Mouse (Mus musculus) megakaryocyte progenitor cell, adult 5-6 weeks (primary cell): Measurements from ENCODE around the gene Tcap. TPM values are rescaled to one million over a fixed set of nuclear protein-coding genes. Genes with fewer than 3 reads are reported as not detected.

Experiments
- ATAC-seq: replicated peaks from 2 replicates; pipeline ENCODE4 v1.8.0; 2016; ENCODE audit warnings: mild to moderate bottlenecking, moderate TSS enrichment, inconsistent platforms; ENCODE audit not compliant: poor library complexity
- total RNA-seq, 2 experiments: library from RNA; stranded (forward) in 1 of 2; stranded (reverse) in 1 of 2; fragments of 157-497, 149-512 nt in 1 of 2; fragments of 200-1000 nt in 1 of 2; gene quantifications; 2 replicates each; pipeline versions ENCODE4 v1.2.3 to v1.2.4; 2015 to 2017

Gene Tcap
- total RNA-seq (2015) (not detected in 2 replicates), total RNA-seq (2017) (not detected in 2 replicates)

DNA sequence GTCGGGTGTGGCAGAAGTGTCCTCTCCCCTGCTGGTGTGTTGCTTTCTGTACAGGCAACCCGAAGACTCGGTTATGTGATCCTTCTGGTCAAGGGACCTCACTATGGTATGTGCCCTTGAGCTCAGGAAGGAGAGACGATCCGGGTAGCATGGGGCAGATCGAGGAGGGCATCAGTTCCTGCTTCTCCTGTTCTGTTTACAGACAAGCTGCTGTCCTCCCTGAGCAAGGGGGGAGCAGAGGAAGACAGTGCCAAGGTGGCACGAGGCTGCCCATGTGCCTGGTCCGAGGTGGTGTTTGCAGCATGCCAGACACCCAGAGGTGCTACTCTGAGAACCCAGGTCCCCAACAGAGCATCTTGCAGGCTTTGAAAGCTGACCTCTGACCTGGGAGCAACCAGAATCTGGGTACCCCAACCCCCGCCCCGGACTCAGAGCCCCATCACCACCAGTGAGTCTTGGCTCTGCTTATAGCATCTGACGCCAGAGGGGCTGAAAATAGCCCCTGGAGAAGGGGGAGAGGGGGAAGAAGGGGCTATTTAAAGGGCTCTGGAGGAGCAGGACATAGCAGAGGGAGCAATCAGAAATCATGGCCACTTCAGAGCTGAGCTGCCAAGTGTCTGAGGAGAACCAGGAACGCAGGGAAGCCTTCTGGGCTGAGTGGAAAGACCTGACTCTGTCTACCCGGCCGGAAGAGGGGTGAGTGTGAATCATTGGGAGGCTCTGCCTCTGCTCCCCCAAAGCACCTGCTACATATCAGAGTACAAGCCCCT lies at the start of gene Tcap:
Tcap (plus strand) TSS at position 551 of the 770 bp plus-strand sequence.
- ATAC-seq, result no peak

DNA sequence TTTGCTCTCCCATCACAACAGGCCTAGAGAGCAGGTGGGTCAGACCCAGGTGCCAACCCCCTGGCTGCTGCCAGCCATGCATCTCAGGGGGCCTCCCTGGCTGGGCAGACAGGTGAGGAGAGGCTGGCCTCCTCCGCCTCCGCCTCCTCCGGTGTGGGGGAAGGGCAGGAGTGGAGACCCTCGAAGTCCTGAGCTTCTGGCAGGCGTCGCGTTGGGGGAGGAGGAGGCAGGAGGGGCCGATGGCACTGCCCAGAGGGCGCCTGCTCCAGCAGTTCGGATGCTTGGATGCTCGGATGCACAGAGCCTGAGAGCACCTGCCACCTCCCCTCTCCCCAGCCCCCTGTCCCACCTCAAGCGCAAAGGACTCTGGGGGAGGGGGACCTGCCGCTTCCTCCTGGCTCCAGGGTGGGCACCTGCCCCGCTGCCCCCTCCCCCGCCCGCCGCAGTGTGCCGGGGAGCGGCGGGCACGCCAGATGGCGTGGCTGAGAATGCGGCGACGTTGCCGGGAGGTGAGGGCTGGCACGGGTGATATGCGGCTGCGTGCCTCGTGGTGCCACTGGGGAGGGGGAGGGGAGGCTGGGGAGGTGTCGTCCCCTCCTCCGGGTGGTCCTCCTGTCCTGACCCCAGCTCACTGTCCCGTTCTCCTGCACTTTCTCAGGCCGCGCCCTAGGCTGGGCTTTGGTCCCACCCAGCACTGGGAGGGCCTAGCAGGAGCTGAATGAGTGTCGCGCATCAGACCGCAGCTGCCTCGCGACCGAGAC lies 49.5 kb upstream of the Tcap start:
- no peak for ATAC-seq

DNA sequence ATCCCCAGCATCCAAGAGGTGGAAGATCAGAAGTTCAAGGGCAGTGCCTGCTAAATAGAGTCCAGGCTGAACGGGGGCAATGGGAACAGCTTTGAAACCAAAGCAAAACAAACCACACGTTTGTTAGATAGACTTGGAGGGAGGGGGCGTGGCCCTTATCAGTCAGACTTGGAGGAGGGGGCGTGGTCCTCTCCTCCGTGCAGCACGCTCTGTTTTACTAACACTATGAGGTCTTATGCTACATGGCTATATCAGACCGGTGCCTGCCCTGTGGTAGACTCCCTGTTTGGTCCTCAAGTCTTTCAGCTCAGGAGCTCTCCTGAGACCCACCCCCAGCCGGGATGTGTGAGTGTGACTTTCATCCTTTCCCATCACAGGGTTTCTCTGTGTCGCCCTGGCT lies 48.4 kb upstream of the Tcap start:
- peak; percentile 62 for ATAC-seq

DNA sequence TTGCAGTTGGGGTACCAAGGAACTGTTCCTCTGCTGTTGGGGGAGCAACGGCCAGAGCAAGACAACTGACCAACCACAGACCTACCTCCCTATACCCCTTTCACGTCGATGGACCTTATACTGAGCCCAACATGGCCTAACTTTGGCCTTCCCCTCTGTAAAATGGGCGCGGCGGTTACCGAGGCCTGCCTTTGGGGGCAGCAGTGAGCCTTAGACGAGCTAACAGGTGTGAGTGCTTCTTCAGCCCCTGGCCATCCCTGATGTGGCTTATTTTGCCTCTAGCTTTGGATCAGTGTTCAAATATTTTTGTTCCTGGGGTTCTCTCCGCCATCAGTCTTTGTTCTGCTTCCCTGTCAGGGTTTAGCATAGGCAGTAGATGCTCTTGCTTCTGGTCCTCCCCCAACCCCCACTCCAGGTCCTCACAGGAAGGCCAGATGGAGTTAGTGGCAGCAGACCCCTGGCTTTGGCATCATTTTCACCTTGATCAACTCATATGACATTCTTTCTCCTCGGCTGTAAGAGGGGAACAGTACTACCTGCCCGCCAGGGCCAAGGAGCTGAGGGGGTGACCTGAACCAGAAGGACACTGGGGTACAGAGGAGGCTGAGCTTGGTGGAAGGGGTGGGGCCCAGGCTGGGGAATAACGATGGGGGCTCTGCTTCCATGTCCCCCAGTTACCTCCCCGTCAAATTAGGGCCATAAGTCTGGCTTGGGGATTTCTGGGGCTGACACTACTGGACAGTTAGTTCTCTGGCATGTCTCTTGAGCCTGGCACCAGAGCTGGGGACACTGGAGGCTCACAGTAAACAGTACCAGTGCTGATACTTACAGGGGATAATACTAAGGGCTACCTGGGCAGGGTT lies 47.1 kb upstream of the Tcap start:
- peak; percentile 43 for ATAC-seq

DNA sequence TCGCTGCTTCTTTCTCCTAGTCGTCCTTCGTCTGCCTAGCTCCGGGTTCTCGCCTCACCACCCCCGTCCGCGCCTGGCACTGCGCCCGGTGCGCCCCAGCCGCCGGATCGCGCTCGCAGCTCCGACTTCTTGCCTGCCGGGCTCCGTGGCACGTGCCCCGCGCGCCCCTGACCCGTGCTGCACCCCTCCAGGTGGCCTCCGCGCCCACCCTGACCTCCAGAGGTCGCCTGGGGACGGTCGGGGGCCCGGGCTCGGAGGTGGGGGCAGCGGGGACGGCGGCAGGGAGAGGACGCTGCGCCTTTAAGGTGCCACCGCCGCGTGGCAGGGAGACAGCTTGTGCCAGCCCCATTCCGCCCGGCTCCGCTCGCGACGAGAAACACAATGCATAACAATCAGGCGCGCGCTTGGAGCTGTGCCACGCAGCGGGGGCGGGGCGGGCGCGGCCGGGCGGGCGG lies 45.1 kb upstream of the Tcap start:
- ATAC-seq, result no peak

DNA sequence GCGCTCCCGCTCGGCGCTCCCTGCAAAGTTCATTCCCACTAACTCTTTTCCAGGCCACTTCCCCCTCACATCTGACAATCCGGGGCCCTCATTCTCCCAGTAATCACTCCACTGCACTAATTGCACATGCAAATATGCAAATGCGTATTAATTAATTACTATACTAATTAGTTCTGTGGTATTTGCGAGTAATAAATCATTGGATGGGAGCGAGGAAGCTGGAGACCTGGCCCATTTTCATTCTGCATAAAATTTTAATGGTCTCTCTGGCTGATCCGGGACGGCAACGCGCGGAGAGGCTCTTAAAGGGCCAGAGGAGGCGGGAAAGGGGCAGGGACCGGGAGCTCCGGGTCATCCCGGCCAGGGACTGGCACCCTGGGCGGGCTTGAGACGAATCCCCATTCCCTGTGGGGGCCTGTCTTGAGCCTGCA lies 44.5 kb upstream of the Tcap start:
- ATAC-seq, result no peak

DNA sequence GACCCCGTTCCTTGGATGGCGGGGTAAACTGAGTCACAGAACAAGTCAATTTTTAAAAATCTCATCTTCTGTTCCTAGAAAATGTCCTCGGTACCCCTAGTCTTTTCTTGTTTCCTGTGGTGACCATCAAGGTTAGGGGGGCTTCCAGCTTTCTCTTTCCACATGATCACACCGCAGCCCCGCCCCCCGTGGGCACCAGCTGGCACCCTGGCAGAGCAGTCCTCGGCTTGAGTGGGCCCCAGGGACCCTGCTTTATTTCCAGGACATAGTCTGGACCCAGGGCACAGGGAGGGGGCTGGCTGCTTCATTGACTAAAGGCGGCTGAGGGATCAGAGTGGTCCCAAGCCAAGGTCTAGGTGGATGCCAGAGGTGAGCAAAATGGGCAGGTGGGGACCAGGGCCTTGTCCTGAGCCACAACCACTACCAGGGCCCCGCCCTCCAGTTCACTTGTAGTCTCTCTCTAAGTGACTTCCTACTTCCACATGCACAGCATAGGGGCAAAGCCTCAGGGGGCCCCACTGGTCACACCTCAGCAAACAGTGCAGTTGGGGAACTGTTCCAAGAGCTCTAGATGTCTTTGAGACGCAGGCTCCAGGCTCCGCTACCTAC lies 43.8 kb upstream of the Tcap start:
- no peak for ATAC-seq

DNA sequence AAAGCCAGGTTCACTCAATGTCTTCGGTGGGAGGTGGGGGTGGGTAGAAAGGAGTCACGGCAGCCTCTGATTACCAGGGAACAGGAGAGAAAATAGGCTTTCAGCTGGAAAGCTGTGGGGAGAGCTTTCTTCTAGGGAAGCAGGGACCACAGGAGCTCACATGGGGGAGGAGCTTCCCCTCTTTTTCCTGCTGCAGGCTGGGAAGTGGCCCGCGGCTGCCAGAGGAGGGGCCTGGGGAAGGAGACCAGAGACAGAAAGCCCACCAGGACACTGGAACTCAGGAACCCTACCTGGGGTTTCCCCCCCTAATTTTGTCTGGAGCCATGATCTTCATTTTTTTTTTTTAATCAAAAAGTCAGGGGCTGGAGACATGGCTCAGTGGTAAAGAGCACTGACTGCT lies 43.0 kb upstream of the Tcap start:
- no peak for ATAC-seq

DNA sequence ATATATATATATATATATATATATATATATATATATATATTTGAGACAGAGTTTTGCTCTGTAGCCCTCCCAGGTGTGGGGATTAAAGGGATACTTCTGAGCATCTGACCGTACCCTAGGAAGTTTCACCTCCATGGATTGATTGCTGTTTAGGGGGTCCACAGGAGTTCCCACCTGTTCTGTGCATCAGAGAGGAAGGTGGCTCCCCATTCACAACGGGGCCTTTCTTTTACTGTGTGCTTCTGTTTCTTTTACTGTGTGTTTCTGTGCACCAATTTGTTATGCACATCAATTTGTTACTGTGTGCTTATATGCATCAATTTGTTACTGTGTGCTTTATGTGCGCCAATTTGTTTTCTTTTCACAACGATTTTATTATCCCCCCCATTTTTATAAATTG lies 42.4 kb upstream of the Tcap start:
- no peak for ATAC-seq

DNA sequence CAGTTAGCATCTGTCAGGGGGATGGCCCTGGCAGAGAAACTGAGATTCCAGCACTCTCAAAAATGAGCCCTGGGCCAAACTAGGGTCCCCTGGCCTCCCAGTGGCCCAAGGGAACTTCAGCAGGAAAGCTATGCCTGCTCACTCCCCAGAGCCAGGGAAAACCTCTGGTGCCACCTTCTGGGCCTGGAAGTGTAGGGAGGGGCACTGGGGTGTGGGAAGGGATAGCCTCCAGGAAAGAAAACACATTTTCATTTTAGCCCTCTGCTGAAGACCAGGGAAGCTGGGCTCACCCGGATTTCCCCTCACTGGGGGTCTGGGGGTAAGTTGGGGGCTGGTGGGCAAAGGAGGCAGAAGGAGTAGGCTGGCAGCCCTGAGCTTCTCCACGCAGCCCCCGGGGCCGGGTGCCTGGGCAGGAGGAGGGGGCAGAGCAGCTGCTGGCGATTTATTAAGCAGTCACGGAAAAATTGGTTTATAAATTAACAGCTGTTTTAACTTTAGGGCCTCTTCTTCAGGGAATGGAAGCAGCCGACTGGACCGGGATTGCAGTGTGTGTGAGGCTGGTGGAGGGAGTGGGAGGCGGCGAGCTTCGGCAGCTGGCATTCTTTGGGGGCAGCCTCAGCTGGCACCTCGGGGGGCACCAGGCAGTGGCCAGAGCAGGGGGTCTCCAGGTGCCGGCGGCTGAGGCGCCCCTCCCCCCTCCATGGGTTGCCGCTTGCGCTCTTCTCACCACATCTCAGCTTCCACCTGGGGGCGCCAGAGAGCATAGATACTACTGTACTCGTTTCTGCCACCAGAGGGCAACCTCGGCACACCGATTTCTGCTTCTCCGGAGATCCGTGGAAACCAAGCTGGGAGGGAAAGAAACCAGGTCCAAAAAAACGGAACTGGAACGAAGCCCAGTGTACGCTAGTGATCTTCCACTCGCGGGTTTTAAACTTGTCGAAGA lies 41.3 kb upstream of the Tcap start:
- ATAC-seq, result peak; percentile 94

DNA sequence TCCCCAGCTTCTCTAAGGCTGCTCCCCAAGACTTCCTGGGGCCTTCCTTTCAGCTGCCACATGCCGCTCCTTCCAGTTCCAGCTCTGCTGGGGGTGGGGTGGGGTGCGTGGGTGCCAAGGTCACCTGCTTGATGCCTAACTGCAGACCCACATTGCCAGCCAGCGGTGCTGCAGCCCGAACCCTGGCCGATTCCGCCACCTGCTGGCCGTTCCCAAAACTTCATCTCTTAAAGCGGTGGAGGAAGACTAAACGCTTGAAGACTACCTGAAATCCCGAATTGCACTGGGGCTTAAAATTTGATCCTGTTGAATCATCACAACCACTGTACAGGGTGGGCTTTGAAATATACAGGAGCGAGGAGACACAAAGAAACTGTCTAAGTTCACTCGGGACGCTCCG lies 38.4 kb upstream of the Tcap start:
- peak; percentile 52 for ATAC-seq

DNA sequence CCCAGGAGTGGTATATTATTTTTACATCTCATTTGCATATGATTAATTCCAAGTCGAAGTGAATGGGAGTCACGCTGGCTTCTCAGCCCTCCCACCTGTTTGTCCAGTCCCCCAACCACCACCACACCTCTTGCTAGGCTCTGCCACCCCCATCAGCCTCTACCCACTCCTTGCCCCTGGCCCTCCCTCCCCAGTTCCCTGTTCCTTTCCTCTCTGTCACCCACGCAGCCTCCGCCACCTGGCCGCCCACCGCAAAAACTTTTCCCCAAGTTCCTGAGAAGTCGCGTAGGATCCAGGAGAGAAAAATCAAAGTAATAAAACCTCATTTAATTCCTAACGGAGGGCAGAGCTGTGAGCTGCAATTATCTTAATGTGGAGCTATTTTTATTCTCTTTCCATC lies 37.4 kb upstream of the Tcap start:
- ATAC-seq, result no peak

DNA sequence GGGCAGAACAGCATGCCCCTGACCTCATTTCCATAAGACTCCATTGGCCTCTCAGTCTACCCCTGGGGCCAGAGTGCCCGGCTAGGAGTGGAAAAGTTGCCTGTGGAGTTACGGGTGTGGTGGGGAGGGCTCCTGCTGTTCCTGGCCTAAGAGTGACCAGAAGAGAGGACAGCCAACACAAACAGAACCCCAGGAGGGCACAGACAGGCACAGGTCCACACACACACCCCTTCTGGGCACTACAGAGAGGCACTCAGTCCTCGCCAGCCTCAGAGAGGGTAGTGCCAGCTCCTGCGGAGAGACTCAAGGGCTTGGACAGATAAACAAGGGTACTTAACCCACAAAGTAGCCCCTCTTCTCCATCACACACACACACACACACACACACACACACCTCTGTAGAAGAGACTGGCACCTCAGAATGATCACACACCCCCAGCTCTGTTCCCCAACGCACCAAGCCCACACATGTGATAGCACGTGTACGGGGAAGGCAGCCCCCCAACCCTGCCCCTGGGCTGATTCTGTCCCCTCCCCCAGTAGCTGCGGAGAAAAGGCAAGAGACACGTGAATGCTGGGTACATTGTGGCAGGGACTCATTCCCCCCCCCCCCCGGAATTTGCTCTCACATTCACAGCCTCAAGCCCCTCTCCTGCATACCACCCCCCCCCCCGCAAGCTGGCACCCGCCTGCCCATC lies 36.1 kb upstream of the Tcap start:
- no peak for ATAC-seq

DNA sequence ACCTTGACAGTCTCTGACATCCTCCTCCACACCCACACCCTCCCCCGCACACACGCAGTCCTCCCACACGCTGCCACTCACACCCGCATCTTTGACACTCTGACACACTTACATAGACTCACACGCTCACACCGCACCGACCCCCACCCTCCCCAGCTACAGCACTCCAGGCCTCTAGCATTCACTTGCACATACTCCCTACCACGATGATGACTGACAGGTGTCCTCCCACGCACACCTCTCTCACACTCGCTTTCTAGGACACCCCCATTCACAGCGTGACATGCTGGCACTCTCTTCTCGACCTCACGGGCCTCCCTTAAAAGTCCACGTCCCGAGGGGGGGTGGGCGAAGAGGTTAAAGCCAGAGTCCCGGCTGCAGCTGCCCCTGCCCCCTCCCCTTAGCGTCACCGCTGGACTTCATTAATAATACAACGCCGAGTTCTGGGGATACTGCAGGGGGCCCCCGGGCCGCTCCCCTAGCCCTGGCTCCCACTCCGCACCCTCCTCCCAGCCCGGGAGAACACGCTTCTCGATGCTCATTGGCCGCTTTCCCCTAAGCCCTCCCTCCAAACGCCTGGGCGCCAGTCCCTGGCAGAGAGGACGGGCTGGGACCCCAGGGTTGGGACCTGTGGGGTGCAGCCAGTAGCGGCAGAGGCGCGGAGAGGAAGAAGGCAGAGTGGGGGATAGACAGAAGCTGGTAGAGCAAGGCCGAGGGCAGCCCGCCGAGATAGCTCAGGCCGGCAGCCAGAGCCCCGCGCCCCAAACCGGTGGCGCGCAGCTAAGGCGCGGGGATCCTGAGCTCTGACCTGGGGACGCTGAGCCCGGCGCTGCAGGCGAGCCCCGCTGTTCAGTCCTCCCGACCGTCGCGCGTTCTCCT lies 35.3 kb upstream of the Tcap start, which contains the start of gene Ppp1r1b:
Ppp1r1b (plus strand) TSS at position 322 of the 879 bp plus-strand sequence.
- ATAC-seq, result 0 out of 2 replicates have a peak, but pooled peaks have one; percentile 18

DNA sequence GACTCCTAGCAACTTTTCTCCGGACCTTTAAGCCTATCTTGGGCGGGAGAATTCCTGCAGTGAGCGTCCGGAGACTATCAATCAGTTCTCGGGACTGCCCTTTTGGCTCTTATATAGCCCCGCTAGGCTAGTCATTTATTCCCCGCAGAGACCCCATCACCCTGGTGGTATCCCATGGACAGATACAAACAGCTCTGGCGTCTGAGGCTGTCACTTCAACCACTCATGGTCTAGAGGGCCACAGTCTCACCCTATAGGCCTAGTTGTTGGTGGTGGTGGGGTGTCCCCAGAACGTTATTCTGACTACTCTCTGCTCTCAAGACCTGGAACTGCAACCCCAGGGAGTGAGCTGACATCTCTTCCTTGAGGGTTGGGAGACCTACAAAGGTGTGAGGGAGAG lies 34.3 kb upstream of the Tcap start:
- ATAC-seq, result no peak

DNA sequence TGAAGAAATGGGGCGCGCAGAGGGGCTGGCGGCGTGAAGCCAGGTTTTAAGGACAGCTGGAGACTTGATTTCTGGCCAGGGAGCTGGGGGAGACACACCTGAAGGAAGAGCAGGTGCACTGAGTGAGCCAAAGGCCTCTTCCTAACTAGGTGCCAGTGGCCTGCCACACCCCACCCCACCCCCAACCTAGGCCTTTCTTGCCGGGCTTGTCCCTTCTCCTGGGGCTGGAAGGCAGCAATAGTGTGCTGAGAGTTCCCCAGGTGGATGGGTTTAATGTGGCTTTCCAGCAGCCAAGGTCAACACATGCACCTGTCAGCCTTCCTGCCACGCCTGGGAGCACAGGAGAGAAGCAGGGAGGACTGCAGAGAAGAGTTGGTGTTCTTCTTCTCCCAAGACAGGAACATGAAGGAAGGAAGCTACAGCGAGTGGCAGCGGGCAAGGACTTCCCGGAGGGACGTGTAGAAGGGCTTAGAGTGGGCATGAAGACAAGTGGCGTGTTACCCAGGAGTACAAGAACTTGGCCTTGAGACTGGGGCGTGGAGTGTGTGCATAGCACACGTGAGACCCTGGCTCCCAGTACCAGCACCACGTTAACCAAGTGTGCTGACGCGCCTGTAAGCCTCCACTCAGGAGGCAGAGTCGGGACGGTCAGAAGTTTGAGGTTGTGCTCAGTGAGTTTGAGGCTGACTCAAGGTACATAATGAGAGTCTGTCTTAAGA lies 31.2 kb upstream of the Tcap start:
- no peak for ATAC-seq

DNA sequence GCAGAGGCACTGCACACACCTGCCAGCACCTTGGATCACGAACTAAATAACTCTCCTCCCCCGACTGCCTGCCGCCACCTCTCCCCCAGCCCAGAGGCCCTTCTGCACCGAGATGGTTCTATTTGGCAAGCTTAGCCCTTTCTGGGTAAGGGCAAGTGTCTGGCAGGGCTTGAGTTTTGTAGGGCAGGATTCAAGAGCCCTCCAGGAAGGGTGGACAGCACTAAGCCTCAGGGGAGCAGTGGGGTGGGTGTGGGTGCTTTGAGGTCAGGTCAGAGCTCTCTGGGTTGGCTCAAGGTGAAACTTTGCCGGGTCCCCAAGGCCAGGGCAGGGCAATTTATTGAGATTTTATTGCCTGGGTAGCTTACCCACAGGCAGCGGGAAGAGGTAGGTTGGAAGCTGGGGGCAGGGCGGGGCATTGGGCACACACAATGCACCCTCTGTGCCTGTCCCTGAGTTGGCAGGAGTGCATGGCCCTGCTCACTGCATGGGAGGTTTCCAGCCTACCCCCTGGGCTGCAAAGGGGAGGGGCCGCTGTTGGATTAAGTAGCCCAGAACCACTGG lies 29.9 kb upstream of the Tcap start:
- no peak for ATAC-seq
